Mouse (Mus musculus): ENCODE data around the gene Srxn1. TPM values are rescaled to one million over a fixed set of nuclear protein-coding genes. Genes with fewer than 3 reads are reported as not detected.

Srxn1 gene
- polyA plus RNA-seq, 1 experiment = 50.3 TPM

DNA sequence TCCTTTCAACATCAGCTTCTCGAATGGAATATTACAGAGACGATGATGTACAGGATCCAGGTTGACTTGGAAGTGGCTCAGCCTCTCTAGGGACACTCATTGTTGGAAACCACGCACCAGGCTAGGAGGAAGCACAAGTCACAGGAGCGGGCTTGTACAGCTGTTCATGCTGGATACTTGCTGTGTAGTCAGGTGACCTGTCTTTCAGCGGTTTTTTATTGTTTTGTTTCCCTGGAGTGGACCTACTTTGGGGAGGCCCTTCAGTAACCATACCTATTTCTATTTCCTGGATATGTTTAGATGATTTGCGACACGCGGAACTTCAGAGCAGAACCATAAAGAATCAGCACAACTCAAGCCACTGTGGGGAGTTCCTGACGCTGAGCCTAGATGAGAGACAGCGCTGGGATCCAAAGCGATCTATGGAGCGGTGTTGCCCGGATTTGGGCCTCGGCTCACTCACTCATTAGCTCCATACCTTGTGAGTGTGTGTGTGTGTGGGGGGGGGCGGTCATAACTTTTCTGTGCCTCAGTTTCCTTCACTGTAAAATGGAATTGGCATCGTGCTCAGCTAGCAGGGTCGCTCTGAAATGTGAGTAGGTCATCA is 502 bp upstream of the Srxn1 start:
- Histone ChIP-seq H3K4me1 (replicated peaks; ENCODE audit: control insufficient read depth, insufficient read depth, low read length) (no peaks in the 10 kb centered on the region), H3K27me3 (ENCODE audit: control insufficient read depth, insufficient read depth, low read length) (peaks cover 3% of the 10 kb centered on the region; the same call in 1 of the 2 replicates), H3K36me3 (ENCODE audit: control insufficient read depth, insufficient read depth, low read length) (no peaks in the 10 kb centered on the region), H3K4me3 (ENCODE audit: control insufficient read depth, insufficient read depth, low read length) (0 out of 2 replicates have a peak overlapping the region, but pooled peaks have one; percentile 11), H3K27ac (ENCODE audit: control insufficient read depth, insufficient read depth, low read length) (no peak overlapping the region)
- no peak for DNase-seq
- WGBS = 8% methylated on average over 17 of the region's 17 CpGs
- no peak for TF ChIP-seq POLR2A (IDR thresholded peaks at IDR 0.05; ENCODE audit: control insufficient read depth, extremely low read depth, insufficient read depth, low read length, poor library complexity)

DNA sequence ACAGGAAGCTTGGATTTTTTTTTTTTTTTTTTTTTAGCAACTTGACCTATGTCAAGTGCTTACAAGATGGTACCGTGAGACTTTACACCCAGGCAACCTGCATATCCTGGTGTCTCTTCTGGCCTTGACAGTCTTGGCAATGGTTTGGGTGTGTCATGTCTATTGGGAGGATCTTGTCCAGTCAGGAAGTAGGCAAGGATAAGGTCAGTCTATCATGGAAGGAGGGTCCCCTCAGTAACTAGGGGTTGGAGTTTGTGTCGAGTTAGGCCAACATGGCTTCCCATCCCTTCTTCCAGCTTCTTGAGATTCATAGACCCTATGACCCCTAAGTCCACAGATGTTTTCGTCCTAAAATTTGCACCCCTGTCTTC is 894 bp downstream of the Srxn1 start:
- H3K27ac ChIP-seq (ENCODE audit: control insufficient read depth, insufficient read depth, low read length) = no peak overlapping the region
- H3K4me3 ChIP-seq (ENCODE audit: control insufficient read depth, insufficient read depth, low read length) = no peak overlapping the region
- peaks cover 3% of the 10 kb centered on the region; the same call in 1 of the 2 replicates for H3K27me3 ChIP-seq (ENCODE audit: control insufficient read depth, insufficient read depth, low read length)
- DNase-seq = no peak
- no peaks in the 10 kb centered on the region for H3K4me1 ChIP-seq (replicated peaks; ENCODE audit: control insufficient read depth, insufficient read depth, low read length)
- H3K36me3 ChIP-seq (ENCODE audit: control insufficient read depth, insufficient read depth, low read length) = no peaks in the 10 kb centered on the region
- TF ChIP-seq CTCF (IDR thresholded peaks at IDR 0.05; ENCODE audit: borderline replicate concordance, control insufficient read depth, extremely low read depth, insufficient read depth, low read length, poor library complexity) (no peak), POLR2A (IDR thresholded peaks at IDR 0.05; ENCODE audit: control insufficient read depth, extremely low read depth, insufficient read depth, low read length, poor library complexity) (no peak)
- 89% methylated on average over 3 of the region's 3 CpGs for WGBS

DNA sequence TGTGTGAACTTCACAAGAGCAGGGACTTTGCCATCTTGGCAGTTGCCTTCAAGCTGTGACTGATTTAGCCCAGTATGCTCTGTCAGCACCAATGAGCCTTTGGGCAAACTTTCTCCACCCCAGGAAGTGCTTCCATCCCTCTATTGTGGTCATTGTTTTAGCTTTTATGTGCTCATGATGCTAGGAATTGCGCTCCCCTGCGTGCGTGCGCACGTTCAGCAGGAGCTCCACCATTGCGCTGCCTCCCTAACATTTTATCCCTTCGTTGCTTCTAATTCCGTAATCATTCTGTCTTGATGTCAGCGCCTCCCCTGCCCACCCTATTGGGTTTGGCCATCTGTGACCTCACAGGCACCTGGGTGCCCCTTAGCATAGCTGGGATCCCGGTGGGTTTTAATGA is 1.3 kb downstream of the Srxn1 start:
- H3K27ac ChIP-seq (ENCODE audit: control insufficient read depth, insufficient read depth, low read length) = no peak overlapping the region
- no peak for DNase-seq
- no peaks in the 10 kb centered on the region for H3K4me1 ChIP-seq (replicated peaks; ENCODE audit: control insufficient read depth, insufficient read depth, low read length)
- 98% methylated on average over 10 of the region's 10 CpGs for WGBS
- no peaks in the 10 kb centered on the region for H3K36me3 ChIP-seq (ENCODE audit: control insufficient read depth, insufficient read depth, low read length)
- no peak overlapping the region for H3K4me3 ChIP-seq (ENCODE audit: control insufficient read depth, insufficient read depth, low read length)
- peaks cover 3% of the 10 kb centered on the region; the same call in 1 of the 2 replicates for H3K27me3 ChIP-seq (ENCODE audit: control insufficient read depth, insufficient read depth, low read length)
- TF ChIP-seq CTCF (IDR thresholded peaks at IDR 0.05; ENCODE audit: borderline replicate concordance, control insufficient read depth, extremely low read depth, insufficient read depth, low read length, poor library complexity) (no peak), POLR2A (IDR thresholded peaks at IDR 0.05; ENCODE audit: control insufficient read depth, extremely low read depth, insufficient read depth, low read length, poor library complexity) (no peak)

DNA sequence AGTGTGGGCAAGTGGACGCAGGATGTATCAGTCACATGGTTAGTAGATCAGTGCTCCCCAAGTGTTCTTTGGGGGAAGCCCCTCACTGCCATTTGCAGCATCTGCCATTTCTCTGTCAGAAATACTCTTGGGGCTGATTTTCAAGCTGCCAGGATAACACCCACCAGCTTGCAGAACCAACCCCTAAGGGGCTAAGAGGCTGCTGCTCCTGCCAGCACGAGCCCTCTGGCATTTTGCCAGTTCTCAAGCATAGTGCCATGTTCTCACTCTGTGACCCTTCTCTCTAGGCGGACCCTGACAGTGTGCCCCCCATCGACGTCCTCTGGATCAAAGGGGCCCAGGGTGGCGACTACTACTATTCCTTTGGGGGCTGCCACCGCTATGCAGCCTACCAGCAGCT is 3.4 kb downstream of the Srxn1 start:
- H3K27ac ChIP-seq (ENCODE audit: control insufficient read depth, insufficient read depth, low read length) = no peak overlapping the region
- TF ChIP-seq CTCF (IDR thresholded peaks at IDR 0.05; ENCODE audit: borderline replicate concordance, control insufficient read depth, extremely low read depth, insufficient read depth, low read length, poor library complexity) (no peak), POLR2A (IDR thresholded peaks at IDR 0.05; ENCODE audit: control insufficient read depth, extremely low read depth, insufficient read depth, low read length, poor library complexity) (no peak)
- H3K27me3 ChIP-seq (ENCODE audit: control insufficient read depth, insufficient read depth, low read length) = no peaks in the 10 kb centered on the region; the same call in 1 of the 2 replicates
- H3K4me3 ChIP-seq (ENCODE audit: control insufficient read depth, insufficient read depth, low read length) = no peak overlapping the region
- no peaks in the 10 kb centered on the region for H3K36me3 ChIP-seq (ENCODE audit: control insufficient read depth, insufficient read depth, low read length)
- 83% methylated on average over 7 of the region's 7 CpGs for WGBS
- DNase-seq = no peak
- H3K4me1 ChIP-seq (replicated peaks; ENCODE audit: control insufficient read depth, insufficient read depth, low read length) = peaks cover 4% of the 10 kb centered on the region

DNA sequence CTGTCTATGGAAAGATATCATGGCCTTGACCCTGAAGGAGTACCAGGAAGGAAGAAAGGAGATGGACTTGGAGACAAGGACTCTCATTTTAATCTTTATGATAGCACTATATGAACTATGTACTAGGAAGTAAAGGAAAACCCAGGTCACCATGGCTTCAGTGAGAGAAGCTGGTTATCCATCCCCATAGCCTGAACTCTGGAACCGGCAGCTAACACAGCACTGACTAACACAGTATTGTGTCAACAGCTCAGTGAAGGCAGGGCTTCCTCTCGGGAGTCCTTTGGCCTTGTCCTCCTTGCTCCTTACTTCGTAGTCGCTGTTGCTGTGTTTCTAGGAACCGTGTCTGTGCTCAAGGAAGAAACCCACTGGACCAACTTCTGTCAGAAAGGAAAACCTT is 4.1 kb downstream of the Srxn1 start:
- DNase-seq = no peak
- 93% methylated on average over 5 of the region's 5 CpGs for WGBS
- H3K27ac ChIP-seq (ENCODE audit: control insufficient read depth, insufficient read depth, low read length) = no peak overlapping the region
- no peaks in the 10 kb centered on the region; the same call in 1 of the 2 replicates for H3K27me3 ChIP-seq (ENCODE audit: control insufficient read depth, insufficient read depth, low read length)
- peaks cover 4% of the 10 kb centered on the region for H3K4me1 ChIP-seq (replicated peaks; ENCODE audit: control insufficient read depth, insufficient read depth, low read length)
- no peak for TF ChIP-seq CTCF (IDR thresholded peaks at IDR 0.05; ENCODE audit: borderline replicate concordance, control insufficient read depth, extremely low read depth, insufficient read depth, low read length, poor library complexity)
- TF ChIP-seq POLR2A (IDR thresholded peaks at IDR 0.05; ENCODE audit: control insufficient read depth, extremely low read depth, insufficient read depth, low read length, poor library complexity) = no peak
- no peak overlapping the region for H3K4me3 ChIP-seq (ENCODE audit: control insufficient read depth, insufficient read depth, low read length)
- no peaks in the 10 kb centered on the region for H3K36me3 ChIP-seq (ENCODE audit: control insufficient read depth, insufficient read depth, low read length)

DNA sequence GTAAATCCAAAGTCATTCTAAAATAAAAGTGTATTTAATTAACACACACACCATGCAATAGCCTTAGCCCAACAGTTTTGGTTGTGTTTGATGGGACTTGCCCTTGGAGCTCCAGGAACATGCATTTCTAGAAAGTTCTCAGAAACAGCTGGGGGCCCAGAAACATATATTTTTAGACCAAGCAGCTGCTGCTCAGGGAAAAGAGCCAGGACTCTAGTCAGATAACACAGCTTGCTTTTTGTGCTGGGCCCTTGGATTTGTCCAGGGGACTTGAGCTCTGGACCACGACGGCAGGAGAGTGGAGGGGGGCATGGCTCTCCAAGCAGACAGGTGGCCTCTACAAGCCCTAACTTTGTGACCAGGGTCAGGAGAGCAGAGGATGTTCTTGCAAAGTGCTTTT is 6.0 kb downstream of the Srxn1 start:
- TF ChIP-seq CTCF (IDR thresholded peaks at IDR 0.05; ENCODE audit: borderline replicate concordance, control insufficient read depth, extremely low read depth, insufficient read depth, low read length, poor library complexity) (no peak), POLR2A (IDR thresholded peaks at IDR 0.05; ENCODE audit: control insufficient read depth, extremely low read depth, insufficient read depth, low read length, poor library complexity) (no peak)
- H3K36me3 ChIP-seq (ENCODE audit: control insufficient read depth, insufficient read depth, low read length) = no peaks in the 10 kb centered on the region

DNA sequence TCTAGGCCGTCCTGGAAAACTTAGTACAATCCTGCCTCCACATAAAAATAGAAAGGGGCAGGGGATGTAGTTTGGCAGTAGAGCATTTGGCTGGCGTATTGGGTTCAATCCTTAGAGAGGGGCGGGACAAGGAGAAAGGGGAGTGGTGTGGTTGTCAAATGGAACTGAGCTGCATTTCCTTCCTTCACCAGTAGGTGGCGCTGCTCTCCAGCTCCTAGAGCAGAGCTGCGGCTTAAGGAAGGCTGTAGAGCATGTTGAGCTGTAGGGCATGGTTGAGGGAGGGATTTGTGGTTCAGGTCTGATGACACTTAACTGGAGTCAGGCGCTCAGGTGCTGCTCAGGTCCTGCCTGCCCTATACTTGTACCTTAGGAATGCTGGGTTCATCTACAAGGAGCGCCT is 6.6 kb downstream of the Srxn1 start:
- Histone ChIP-seq H3K36me3 (ENCODE audit: control insufficient read depth, insufficient read depth, low read length) (no peaks in the 10 kb centered on the region), H3K27ac (ENCODE audit: control insufficient read depth, insufficient read depth, low read length) (no peak overlapping the region), H3K4me3 (ENCODE audit: control insufficient read depth, insufficient read depth, low read length) (no peak overlapping the region), H3K4me1 (replicated peaks; ENCODE audit: control insufficient read depth, insufficient read depth, low read length) (peaks cover 4% of the 10 kb centered on the region), H3K27me3 (ENCODE audit: control insufficient read depth, insufficient read depth, low read length) (no peaks in the 10 kb centered on the region; the same call in 1 of the 2 replicates)
- peak; percentile 84 for DNase-seq
- WGBS = 14% methylated on average over 7 of the region's 7 CpGs
- TF ChIP-seq POLR2A (IDR thresholded peaks at IDR 0.05; ENCODE audit: control insufficient read depth, extremely low read depth, insufficient read depth, low read length, poor library complexity) (no peak), CTCF (IDR thresholded peaks at IDR 0.05; ENCODE audit: borderline replicate concordance, control insufficient read depth, extremely low read depth, insufficient read depth, low read length, poor library complexity) (peak; percentile 90; the same call in 1 of the 2 replicates)

More for the DNA sequence above, 6.0 kb downstream of the Srxn1 start:
- WGBS = 58% methylated on average over 2 of the region's 2 CpGs
- no peaks in the 10 kb centered on the region; the same call in 1 of the 2 replicates for H3K27me3 ChIP-seq (ENCODE audit: control insufficient read depth, insufficient read depth, low read length)
- H3K27ac ChIP-seq (ENCODE audit: control insufficient read depth, insufficient read depth, low read length) = no peak overlapping the region
- H3K4me1 ChIP-seq (replicated peaks; ENCODE audit: control insufficient read depth, insufficient read depth, low read length) = peaks cover 4% of the 10 kb centered on the region
- no peak overlapping the region for H3K4me3 ChIP-seq (ENCODE audit: control insufficient read depth, insufficient read depth, low read length)
- no peak for DNase-seq

Data from thymus, adult 2 months (tissue).